Mouse (Mus musculus) liver, embryonic 14.5 days (tissue): ENCODE data around the gene Lfng. TPM values are rescaled to one million over a fixed set of nuclear protein-coding genes. Genes with fewer than 3 reads are reported as not detected.

ENCODE experiments used
- ATAC-seq: fragments of 200-750 bp; cut with Nextera tagmentation; 2 replicates; pipeline ENCODE4 v1.8.0; 2017; ENCODE audit warnings: moderate number of reproducible peaks, mild to moderate bottlenecking, moderate library complexity; ENCODE audit not compliant: insufficient read depth
- DNase-seq, 3 experiments: peaks; one replicate each; pipeline ENCODE4 v3.0.0-alpha.2; 2012 to 2013; ENCODE audit warnings: low read depth in 3 of 3, low spot score in 3 of 3
- H3K27ac ChIP-seq: fragments of 300-500 bp; sonication (generic); 2 replicates; pipeline ENCODE4 v1.5.1; 2014; ENCODE audit warnings: moderate library complexity, mild to moderate bottlenecking, control low read depth, inconsistent platforms
- H3K27me3 ChIP-seq: fragments of 300-500 bp; sonication (generic); 2 replicates; pipeline ENCODE4 v1.6.1; 2014; ENCODE audit warnings: mild to moderate bottlenecking, low read length, moderate library complexity; ENCODE audit not compliant: control insufficient read depth, insufficient read depth
- H3K36me3 ChIP-seq: fragments of 300-500 bp; sonication (generic); replicated peaks from 2 replicates; pipeline ENCODE4 v1.6.1; 2014; ENCODE audit warnings: low read depth; ENCODE audit not compliant: control insufficient read depth, insufficient read depth
- H3K4me1 ChIP-seq, 2 experiments: fragments of 200-500 bp in 1 of 2; fragments of 300-500 bp in 1 of 2; sonication (generic) in 1 of 2; replicated peaks; 2 replicates each; pipeline ENCODE4 v1.6.1; 2012 to 2014; ENCODE audit warnings: antibody characterized with exemption in 1 of 2, inconsistent platforms in 1 of 2, low read length in 1 of 2; ENCODE audit not compliant: control insufficient read depth in 2 of 2, insufficient read depth in 2 of 2
- H3K4me2 ChIP-seq: fragments of 300-500 bp; sonication (generic); 2 replicates; pipeline ENCODE4 v1.6.1; 2014; ENCODE audit warnings: low read depth, mild to moderate bottlenecking, control low read depth, moderate library complexity
- H3K4me3 ChIP-seq, 2 experiments: fragments of 200-500 bp in 1 of 2; fragments of 300-500 bp in 1 of 2; sonication (generic) in 1 of 2; 2 replicates each; pipeline ENCODE4 v1.5.1; 2012 to 2014; ENCODE audit warnings: low read depth in 2 of 2, low read length in 2 of 2, mild to moderate bottlenecking in 2 of 2, control low read depth in 1 of 2, inconsistent platforms in 1 of 2, moderate library complexity in 1 of 2; ENCODE audit not compliant: insufficient read depth in 1 of 2
- H3K9ac ChIP-seq: fragments of 300-500 bp; sonication (generic); replicated peaks from 2 replicates; pipeline ENCODE4 v1.6.1; 2014; ENCODE audit warnings: mild to moderate bottlenecking, control low read depth, moderate library complexity
- H3K9me3 ChIP-seq: fragments of 300-500 bp; sonication (generic); 2 replicates; pipeline ENCODE4 v1.6.1; 2016; ENCODE audit warnings: low read length, mixed read lengths; ENCODE audit not compliant: control insufficient read depth
- CTCF ChIP-seq: IDR thresholded peaks from 2 replicates; pipeline ENCODE4 v1.5.1; 2016; ENCODE audit warnings: antibody characterized with exemption, low read depth, control low read depth
- EP300 ChIP-seq: IDR thresholded peaks from 2 replicates; pipeline ENCODE4 v1.6.1; 2016; ENCODE audit warnings: antibody characterized with exemption, low read depth
- WGBS: fragments of 180-500 bp; shearing (Covaris S2); extraction: QIAGEN DNeasy Blood & Tissue Kit; methylation state at CpG from one replicate; pipeline ENCODE4 v1.1.7; 2014; ENCODE audit not compliant: insufficient replicate concordance; 5-methylcytosine and 5-hydroxymethylcytosine counted together
- polyA plus RNA-seq, 2 experiments: library from polyadenylated mRNA; depleted of rRNA in 1 of 2; stranded (reverse) in 1 of 2; unstranded in 1 of 2; fragments of >200 nt; fragmentation: Nextera tagmentation in 1 of 2; extraction: Ambion mirVana in 1 of 2; gene quantifications; 2 replicates each; pipeline versions ENCODE4 v1.2.1 to v1.2.3; 2012 to 2014

Lfng gene
- polyA plus RNA-seq, 2 experiments, result 9.9 to 12.1 TPM

- ATAC-seq (no peak), DNase-seq (no peak)
- 3% methylated on average over 23 of the region's 23 CpGs for WGBS
- TF ChIP-seq EP300 (no peak), CTCF (no peak)
- Histone ChIP-seq H3K4me3 (peak overlapping the region in 1 of 2 experiments; percentile 82; a peak in 1 of 4 replicates), H3K4me1 (peaks cover 22 to 28% of the 10 kb centered on the region in 2 experiments), H3K9me3 (no peaks in the 10 kb centered on the region), H3K9ac (no peak overlapping the region; the same call in 1 of the 2 replicates), H3K36me3 (no peaks in the 10 kb centered on the region), H3K27me3 (peaks cover 33% of the 10 kb centered on the region), H3K4me2 (peak overlapping the region; percentile 83), H3K27ac (no peak overlapping the region)
These were observed 734 bp upstream of the Lfng start for GRCm38 (mm10) chr5:140606386-140606785.

DNA sequence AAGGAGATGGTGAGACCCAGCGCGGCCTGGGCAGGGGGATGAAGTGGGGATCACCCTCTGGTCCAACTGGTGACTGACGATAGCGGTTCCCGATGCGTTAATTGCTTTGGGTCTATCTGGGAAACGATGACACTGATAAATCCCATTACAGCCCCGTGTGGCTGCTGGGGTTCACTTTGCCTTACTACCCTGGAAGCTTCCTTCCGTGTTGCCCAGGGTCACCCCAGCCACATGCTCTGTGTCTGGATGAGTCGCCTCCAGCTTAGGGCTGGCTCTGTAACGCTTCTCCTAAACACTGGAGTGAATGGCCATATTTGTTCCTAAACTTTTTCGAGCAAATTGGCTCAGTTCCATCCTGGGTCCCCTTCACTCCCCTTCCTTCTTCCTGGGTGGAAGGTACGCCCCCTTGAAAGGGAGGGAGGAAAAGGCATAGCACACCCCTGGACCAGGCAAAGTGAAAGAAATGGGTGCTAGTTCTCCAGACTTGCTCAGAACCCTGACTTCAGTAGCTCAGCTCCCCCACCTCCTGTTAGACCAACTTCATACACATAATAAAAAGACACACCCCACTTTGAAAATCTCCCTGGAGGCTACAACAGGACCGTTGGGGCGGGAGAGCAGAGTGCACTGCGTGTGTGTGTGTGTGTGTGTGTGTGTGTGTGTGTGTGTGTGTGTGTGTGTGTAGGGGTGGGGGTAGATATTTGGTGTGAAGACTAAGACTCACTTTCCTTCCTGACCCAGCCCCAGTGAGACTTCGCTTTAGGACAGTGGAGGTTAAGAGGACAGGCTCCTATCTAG lies 915 bp downstream of the Lfng start:
- Histone ChIP-seq H3K36me3 (peaks cover 7% of the 10 kb centered on the region), H3K9me3 (no peaks in the 10 kb centered on the region), H3K27me3 (peaks cover 33% of the 10 kb centered on the region), H3K27ac (peak overlapping the region; percentile 63), H3K4me1 (peaks cover 24 to 31% of the 10 kb centered on the region in 2 experiments), H3K9ac (peak overlapping the region; percentile 84), H3K4me3 (peak overlapping the region; percentile 77 to 82), H3K4me2 (peak overlapping the region; percentile 83)
- ATAC-seq (peak; percentile 0; the same call in 1 of the 2 replicates), DNase-seq (no peak)
- under 1% methylated on average over 17 of the region's 17 CpGs for WGBS
- TF ChIP-seq EP300 (no peak), CTCF (no peak)

- H3K27me3 ChIP-seq, result peaks cover 33% of the 10 kb centered on the region
- H3K9me3 ChIP-seq, result no peaks in the 10 kb centered on the region
- peak overlapping the region; percentile 83 for H3K4me2 ChIP-seq
- peak overlapping the region; percentile 77 to 82 for H3K4me3 ChIP-seq
- DNase-seq (no peak), ATAC-seq (no peak)
- TF ChIP-seq EP300 (no peak), CTCF (no peak)
- H3K9ac ChIP-seq, result peak overlapping the region; percentile 84
- H3K36me3 ChIP-seq, result peaks cover 13% of the 10 kb centered on the region
- H3K27ac ChIP-seq, result peak overlapping the region; percentile 63
- peaks cover 24 to 31% of the 10 kb centered on the region in 2 experiments for H3K4me1 ChIP-seq
- WGBS, result under 1% methylated on average over 16 of the region's 16 CpGs
These were observed 1.5 kb downstream of the Lfng start for GRCm38 (mm10) chr5:140608634-140609015.

DNA sequence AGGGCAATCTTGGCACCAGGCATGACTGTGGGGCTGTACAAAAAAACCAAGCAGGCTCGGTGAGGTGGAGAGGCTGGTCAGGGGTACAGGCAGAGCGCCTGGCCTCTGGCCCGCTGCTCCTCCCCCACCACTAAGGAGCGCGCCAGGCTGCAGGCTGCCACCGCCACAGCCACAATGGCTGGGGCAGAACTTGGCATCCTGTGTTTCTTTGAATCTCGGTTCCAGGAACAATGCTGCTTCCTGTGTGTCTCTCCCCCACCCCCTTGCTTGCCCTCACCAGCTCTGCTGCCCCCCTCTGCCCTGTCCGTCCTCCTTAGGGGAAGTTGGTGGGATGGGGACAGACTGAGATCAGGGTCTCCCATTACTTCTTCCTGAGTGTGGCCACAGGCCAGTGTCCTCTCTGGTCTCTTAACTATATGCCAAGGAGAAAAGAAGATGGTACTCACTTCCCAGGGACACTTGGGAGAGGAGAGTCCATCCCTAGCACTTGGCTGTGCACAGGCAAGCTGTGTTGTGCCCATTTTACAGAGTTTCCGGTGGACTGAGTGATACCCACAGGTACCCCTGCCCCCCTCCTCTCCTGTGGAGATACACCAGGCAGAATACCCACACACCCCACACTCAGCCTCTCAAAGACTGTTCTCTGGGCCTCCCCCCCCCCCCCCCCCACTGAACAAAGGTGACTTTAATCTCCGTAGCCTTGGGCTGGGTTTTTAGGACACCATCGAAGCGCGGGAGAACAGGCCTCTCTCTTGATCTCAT lies 2.6 kb downstream of the Lfng start:
- H3K4me1 ChIP-seq, result peaks cover 31 to 39% of the 10 kb centered on the region in 2 experiments

More for the DNA sequence above, 2.6 kb downstream of the Lfng start:
- Histone ChIP-seq H3K9ac (peak overlapping the region; percentile 84), H3K4me2 (peak overlapping the region; percentile 83), H3K27me3 (peaks cover 28% of the 10 kb centered on the region), H3K9me3 (no peaks in the 10 kb centered on the region), H3K27ac (no peak overlapping the region; the same call in 1 of the 2 replicates), H3K36me3 (peaks cover 23% of the 10 kb centered on the region), H3K4me3 (peak overlapping the region; percentile 77 to 82)
- TF ChIP-seq CTCF, result no peak
- no peak for TF ChIP-seq EP300
- DNase-seq (no peak), ATAC-seq (no peak)
- 28% methylated on average over 13 of the region's 13 CpGs for WGBS
